Mouse (Mus musculus) spleen, adult 2 months (tissue): ENCODE data around the gene Dph1.

Source experiments
- CTCF ChIP-seq: fragments of 200-500 bp; IDR thresholded peaks from 2 replicates; pipeline ENCODE4 v1.5.1; 2011; ENCODE audit warnings: mild to moderate bottlenecking, inconsistent platforms; ENCODE audit not compliant: insufficient read depth, insufficient read length, insufficient replicate concordance; ENCODE audit errors: extremely low read depth
- POLR2A ChIP-seq: fragments of 200-500 bp; IDR thresholded peaks from 2 replicates; pipeline ENCODE4 v1.6.1; 2011; ENCODE audit warnings: low read depth, low read length, inconsistent platforms

- TF ChIP-seq CTCF (no peak), POLR2A (no peak)
Measured at GRCm38 (mm10) chr11:75190905-75191441, at the start of gene Dph1.
